Mouse (Mus musculus) lung, postnatal 36 days (tissue): ENCODE measurements around the gene Slc12a5.

Experiments
- DNase-seq: peaks from one replicate; pipeline ENCODE4 v3.0.0; 2022; ENCODE audit warnings: mixed read lengths

Gene Slc12a5

GRCm38 (mm10) chr2:164947930-164948329 lies 12.7 kb upstream of the Slc12a5 start:
- DNase-seq, result no peak

GRCm38 (mm10) chr2:164948962-164949361 lies 11.6 kb upstream of the Slc12a5 start:
- no peak for DNase-seq

GRCm38 (mm10) chr2:164950501-164950900 lies 10.1 kb upstream of the Slc12a5 start:
- DNase-seq, result peak; percentile 28

GRCm38 (mm10) chr2:164951745-164952144 lies 8.9 kb upstream of the Slc12a5 start:
- no peak for DNase-seq

- no peak for DNase-seq
Measured at GRCm38 (mm10) chr2:164952448-164952847, 8.2 kb upstream of the Slc12a5 start.

GRCm38 (mm10) chr2:164953224-164953623 lies 7.4 kb upstream of the Slc12a5 start:
- DNase-seq, result peak; percentile 76

GRCm38 (mm10) chr2:164955725-164956124 lies 4.9 kb upstream of the Slc12a5 start:
- DNase-seq, result no peak

- no peak for DNase-seq
Measured at GRCm38 (mm10) chr2:164956195-164956594, 4.4 kb upstream of the Slc12a5 start.

GRCm38 (mm10) chr2:164957548-164958315 lies 2.9 kb upstream of the Slc12a5 start:
- DNase-seq, result no peak

- DNase-seq, result peak; percentile 66
Measured at GRCm38 (mm10) chr2:164961506-164962182, 1.0 kb downstream of the Slc12a5 start.

- no peak for DNase-seq
Measured at GRCm38 (mm10) chr2:164962183-164962580, 1.6 kb downstream of the Slc12a5 start.

- no peak for DNase-seq
Measured at GRCm38 (mm10) chr2:164964242-164964894, 3.8 kb downstream of the Slc12a5 start.

GRCm38 (mm10) chr2:164964981-164965380 lies 4.4 kb downstream of the Slc12a5 start:
- no peak for DNase-seq

GRCm38 (mm10) chr2:164966381-164966780 lies 5.8 kb downstream of the Slc12a5 start:
- peak; percentile 42 for DNase-seq

- DNase-seq, result no peak
Measured at GRCm38 (mm10) chr2:164967193-164967592, 6.6 kb downstream of the Slc12a5 start.

- DNase-seq, result no peak
Measured at GRCm38 (mm10) chr2:164967761-164968440, 7.3 kb downstream of the Slc12a5 start.

GRCm38 (mm10) chr2:164968451-164968851 lies 7.8 kb downstream of the Slc12a5 start:
- DNase-seq, result peak; percentile 57

GRCm38 (mm10) chr2:164969348-164969781 lies 8.8 kb downstream of the Slc12a5 start:
- no peak for DNase-seq

- no peak for DNase-seq
Measured at GRCm38 (mm10) chr2:164970631-164971196, 10.1 kb downstream of the Slc12a5 start.

- DNase-seq, result no peak
Measured at GRCm38 (mm10) chr2:164972646-164973045, 12.0 kb downstream of the Slc12a5 start.

- no peak for DNase-seq
Measured at GRCm38 (mm10) chr2:164975611-164976010, 15.0 kb downstream of the Slc12a5 start.

- DNase-seq, result peak; percentile 58
Measured at GRCm38 (mm10) chr2:164979749-164980148, 19.1 kb downstream of the Slc12a5 start.

GRCm38 (mm10) chr2:164985962-164986361 lies 25.4 kb downstream of the Slc12a5 start:
- no peak for DNase-seq
